Mouse (Mus musculus) midbrain, embryonic 10.5 days (tissue): ENCODE data around the gene Mb. TPM values are rescaled to one million over a fixed set of nuclear protein-coding genes. Genes with fewer than 3 reads are reported as not detected.
A peak's percentile ranks its signal among the peaks of the same experiment; 100 is the strongest.

Source experiments
- DNase-seq: peaks from one replicate; pipeline ENCODE4 v3.0.0-alpha.2; 2017; ENCODE audit warnings: low spot score
- H3K27ac ChIP-seq: fragments of 300-500 bp; sonication (generic); replicated peaks from 2 replicates; pipeline ENCODE4 v1.5.1; 2016; ENCODE audit warnings: mild to moderate bottlenecking
- H3K27me3 ChIP-seq: fragments of 300-500 bp; sonication (generic); 2 replicates; pipeline ENCODE4 v1.6.1; 2016; ENCODE audit warnings: low read depth, mild to moderate bottlenecking; ENCODE audit not compliant: poor library complexity, severe bottlenecking
- H3K36me3 ChIP-seq: fragments of 300-500 bp; sonication (generic); 2 replicates; pipeline ENCODE4 v1.6.1; 2016; ENCODE audit warnings: mild to moderate bottlenecking, moderate library complexity
- H3K4me1 ChIP-seq: fragments of 300-500 bp; sonication (generic); 2 replicates; pipeline ENCODE4 v1.6.1; 2016
- H3K4me3 ChIP-seq: fragments of 300-500 bp; sonication (generic); 2 replicates; pipeline ENCODE4 v1.5.1; 2016; ENCODE audit warnings: mild to moderate bottlenecking, moderate library complexity
- H3K9me3 ChIP-seq: fragments of 300-500 bp; sonication (generic); replicated peaks from 2 replicates; pipeline ENCODE4 v1.6.1; 2016; ENCODE audit warnings: mild to moderate bottlenecking
- WGBS: fragments of 180-500 bp; shearing (Covaris S2); methylation state at CpG from one replicate; pipeline ENCODE4 v1.1.7; 2016; 5-methylcytosine and 5-hydroxymethylcytosine counted together
- polyA plus RNA-seq: library from polyadenylated mRNA; unstranded; fragments of >200 nt; fragmentation: Nextera tagmentation; extraction: Ambion mirVana; gene quantifications from 2 replicates; pipeline ENCODE4 v1.2.1, GENCODE M21; 2016

Gene Mb
- polyA plus RNA-seq, 1 experiment from 2014 or later: 0.25 TPM

GRCm38 (mm10) chr15:76987542-76988094 is 62.9 kb downstream of the Mb start:
- Histone ChIP-seq H3K9me3 (no peaks in the 10 kb centered on the region), H3K27ac (peak overlapping the region; percentile 10; the same call in 1 of the 2 replicates), H3K36me3 (no peaks in the 10 kb centered on the region), H3K4me3 (peak overlapping the region; percentile 55), H3K4me1 (peaks cover 13% of the 10 kb centered on the region), H3K27me3 (peaks cover 38% of the 10 kb centered on the region)
- WGBS: 2% methylated on average over 21 of the region's 21 CpGs
- peak; percentile 36 for DNase-seq

- DNase-seq: no peak
- Histone ChIP-seq H3K36me3 (no peaks in the 10 kb centered on the region), H3K4me1 (peaks cover 13% of the 10 kb centered on the region), H3K9me3 (no peaks in the 10 kb centered on the region), H3K27me3 (peaks cover 38% of the 10 kb centered on the region), H3K27ac (peak overlapping the region; percentile 10; the same call in 1 of the 2 replicates), H3K4me3 (peak overlapping the region; percentile 55)
- WGBS: 19% methylated on average over 11 of the region's 11 CpGs
These were observed 63.3 kb downstream of the Mb start for GRCm38 (mm10) chr15:76987137-76987536.

GRCm38 (mm10) chr15:76982745-76983144 is 67.7 kb downstream of the Mb start:
- H3K27ac ChIP-seq: no peak overlapping the region
- H3K9me3 ChIP-seq: no peaks in the 10 kb centered on the region
- peaks cover 22% of the 10 kb centered on the region for H3K27me3 ChIP-seq
- DNase-seq: no peak
- WGBS: 52% methylated on average over 3 of the region's 3 CpGs
- no peak overlapping the region for H3K4me3 ChIP-seq
- H3K36me3 ChIP-seq: no peaks in the 10 kb centered on the region
- H3K4me1 ChIP-seq: peaks cover 10% of the 10 kb centered on the region

- Histone ChIP-seq H3K9me3 (no peaks in the 10 kb centered on the region), H3K27ac (no peak overlapping the region), H3K4me3 (no peak overlapping the region), H3K4me1 (peaks cover 22% of the 10 kb centered on the region), H3K36me3 (no peaks in the 10 kb centered on the region), H3K27me3 (no peaks in the 10 kb centered on the region)
- DNase-seq: no peak
- WGBS: 83% methylated on average over 4 of the region's 4 CpGs
These were observed 70.7 kb downstream of the Mb start for GRCm38 (mm10) chr15:76979799-76980198.

- Histone ChIP-seq H3K27me3 (no peaks in the 10 kb centered on the region), H3K27ac (peak overlapping the region; percentile 53), H3K4me3 (no peak overlapping the region), H3K4me1 (peaks cover 30% of the 10 kb centered on the region), H3K36me3 (no peaks in the 10 kb centered on the region), H3K9me3 (no peaks in the 10 kb centered on the region)
- WGBS: 61% methylated on average over 5 of the region's 5 CpGs
- peak; percentile 52 for DNase-seq
These were observed 73.9 kb downstream of the Mb start for GRCm38 (mm10) chr15:76976619-76977018.

- WGBS: 5% methylated on average over 28 of the region's 31 CpGs
- DNase-seq: peak; percentile 85
- H3K27ac ChIP-seq: peak overlapping the region; percentile 95
These were observed 76.4 kb downstream of the Mb start for GRCm38 (mm10) chr15:76973855-76974651.

GRCm38 (mm10) chr15:76973272-76973854 is 77.1 kb downstream of the Mb start:
- Histone ChIP-seq H3K9me3 (no peaks in the 10 kb centered on the region), H3K27me3 (no peaks in the 10 kb centered on the region), H3K4me3 (peak overlapping the region; percentile 66), H3K27ac (peak overlapping the region; percentile 95), H3K4me1 (peaks cover 30% of the 10 kb centered on the region), H3K36me3 (no peaks in the 10 kb centered on the region)
- DNase-seq: no peak
- WGBS: 31% methylated on average over 8 of the region's 8 CpGs

More at GRCm38 (mm10) chr15:76973855-76974651, 76.4 kb downstream of the Mb start:
- no peaks in the 10 kb centered on the region for H3K9me3 ChIP-seq
- H3K4me3 ChIP-seq: peak overlapping the region; percentile 66
- H3K27me3 ChIP-seq: no peaks in the 10 kb centered on the region
- H3K36me3 ChIP-seq: no peaks in the 10 kb centered on the region
- H3K4me1 ChIP-seq: peaks cover 30% of the 10 kb centered on the region

- Histone ChIP-seq H3K4me3 (no peak overlapping the region), H3K27me3 (no peaks in the 10 kb centered on the region), H3K9me3 (no peaks in the 10 kb centered on the region), H3K4me1 (peaks cover 26% of the 10 kb centered on the region), H3K27ac (no peak overlapping the region), H3K36me3 (no peaks in the 10 kb centered on the region)
- 88% methylated on average over 4 of the region's 4 CpGs for WGBS
- no peak for DNase-seq
These were observed 77.8 kb downstream of the Mb start for GRCm38 (mm10) chr15:76972661-76973060.

Other genes with a start within 250 kb of the Mb start
- 24.1 and 29.3 TPM in 2 replicates for gene Zfp251, start 179.2 kb downstream of the Mb start, polyA plus RNA-seq
- gene Zfp7, start 171.4 kb downstream of the Mb start, polyA plus RNA-seq: 10.5 and 11.4 TPM in 2 replicates
- gene Gm49527, start 171.3 kb downstream of the Mb start, polyA plus RNA-seq: 0.94 and 1.6 TPM in 2 replicates
- gene Zfp647, start 125.2 kb downstream of the Mb start, polyA plus RNA-seq: 31.7 and 32.1 TPM in 2 replicates
- 76.4 and 79.9 TPM in 2 replicates for gene 1110038F14Rik, start 102.2 kb downstream of the Mb start, polyA plus RNA-seq
- gene Apol6, start 5.9 kb downstream of the Mb start, polyA plus RNA-seq: not detected in 2 replicates